Mouse (Mus musculus) induced T-regulatory cell, adult 2 months (primary cell): ENCODE data around the gene Fancd2os.

ENCODE experiments used
- DNase-seq: peaks from one replicate; pipeline ENCODE4 v3.0.0-alpha.2; 2012; ENCODE audit warnings: low read depth

Gene Fancd2os

GRCm38 (mm10) chr6:113600543-113601139 lies at the start of gene Fancd2os:
TSS of gene Fancd2os (minus strand) at chr6:113600715.
- no peak for DNase-seq

- DNase-seq = no peak
Measured at GRCm38 (mm10) chr6:113650197-113650640, 49.7 kb upstream of the Fancd2os start.

GRCm38 (mm10) chr6:113649346-113650196 lies 49.1 kb upstream of the Fancd2os start:
- DNase-seq = no peak

DNA sequence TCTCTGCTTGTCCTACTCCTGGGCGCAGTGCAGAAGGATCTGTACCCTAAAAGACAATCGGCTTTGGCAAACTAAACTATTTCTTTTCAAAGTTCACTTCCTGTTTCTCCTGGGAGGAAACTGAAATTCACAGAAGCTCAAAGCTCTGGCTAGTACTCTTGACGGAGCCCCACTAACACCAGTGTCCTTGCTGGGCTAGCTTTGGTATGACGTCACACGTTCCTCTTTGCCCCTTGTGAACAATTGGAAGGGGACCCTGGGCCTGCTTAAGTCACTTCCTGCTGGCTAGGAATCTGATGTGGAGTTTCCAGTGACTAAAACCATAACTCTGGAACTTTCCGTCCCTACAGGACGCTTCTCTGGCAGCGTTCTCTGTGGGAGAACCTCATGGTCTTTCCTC lies 44.3 kb upstream of the Fancd2os start:
- peak; percentile 62 for DNase-seq

DNA sequence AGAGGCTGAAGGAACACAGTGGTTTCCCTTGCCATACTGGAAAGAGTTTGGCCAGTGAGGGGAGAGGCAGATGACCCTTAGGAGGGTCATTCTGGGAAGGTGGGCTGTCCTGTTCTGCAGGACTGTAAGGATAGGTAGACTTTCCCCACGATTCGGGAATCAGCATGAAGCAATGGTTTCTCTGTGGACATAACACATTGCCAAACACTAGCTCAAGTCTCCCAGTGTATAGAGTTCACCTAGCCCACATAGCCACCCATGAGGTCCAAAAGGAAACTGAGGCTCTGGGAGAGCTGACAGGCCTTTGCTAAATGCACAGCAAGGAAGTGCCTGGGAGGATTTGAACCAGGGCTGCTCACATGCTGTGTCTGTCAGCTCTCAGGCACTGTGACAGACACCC lies 43.5 kb upstream of the Fancd2os start:
- no peak for DNase-seq

DNA sequence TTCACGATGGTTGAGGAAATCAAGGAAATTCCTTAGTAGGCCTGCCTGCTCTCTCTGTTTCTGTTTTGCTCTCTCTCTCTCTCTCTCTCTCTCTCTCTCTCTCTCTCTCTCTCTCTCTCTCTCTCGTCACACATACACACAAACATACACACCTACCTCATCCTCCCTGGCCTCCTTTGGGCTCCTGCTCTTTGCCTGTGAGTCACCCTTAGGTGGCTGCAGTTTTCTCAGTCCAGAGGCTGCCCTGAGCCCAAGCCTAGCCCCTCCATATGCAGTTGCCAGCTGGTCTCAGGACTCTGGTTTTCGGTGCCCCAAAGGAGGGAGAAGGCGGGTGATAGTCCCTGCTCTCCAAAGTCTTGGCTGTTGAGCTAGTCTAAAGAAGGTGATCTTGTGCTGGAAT lies 42.5 kb upstream of the Fancd2os start:
- DNase-seq = no peak

GRCm38 (mm10) chr6:113642605-113643004 lies 42.1 kb upstream of the Fancd2os start:
- DNase-seq = no peak

DNA sequence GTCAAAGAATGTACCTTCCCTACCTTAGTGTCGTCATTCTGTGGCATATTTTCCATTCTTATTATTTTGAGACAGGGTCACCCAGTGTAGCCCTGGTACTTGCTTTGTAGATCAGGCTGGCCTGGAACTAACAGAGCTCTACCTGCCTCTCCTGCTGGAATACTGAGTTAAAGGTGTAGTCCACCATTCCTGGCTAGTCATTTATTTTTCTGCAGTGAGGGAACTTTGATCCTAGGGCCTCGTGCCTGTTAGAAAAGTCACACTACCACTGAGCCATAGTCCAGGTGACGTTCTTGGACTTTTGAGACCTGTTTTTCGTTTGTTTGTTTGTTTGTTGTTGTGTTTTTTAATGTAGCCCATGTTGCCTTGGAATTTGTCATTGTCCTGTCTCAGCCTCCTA lies 38.7 kb upstream of the Fancd2os start:
- DNase-seq = no peak

- DNase-seq = peak; percentile 96
Measured at GRCm38 (mm10) chr6:113638302-113639040, 38.0 kb upstream of the Fancd2os start, which contains the start of gene Irak2. TSS of gene Irak2 (plus strand) at chr6:113638467.

DNA sequence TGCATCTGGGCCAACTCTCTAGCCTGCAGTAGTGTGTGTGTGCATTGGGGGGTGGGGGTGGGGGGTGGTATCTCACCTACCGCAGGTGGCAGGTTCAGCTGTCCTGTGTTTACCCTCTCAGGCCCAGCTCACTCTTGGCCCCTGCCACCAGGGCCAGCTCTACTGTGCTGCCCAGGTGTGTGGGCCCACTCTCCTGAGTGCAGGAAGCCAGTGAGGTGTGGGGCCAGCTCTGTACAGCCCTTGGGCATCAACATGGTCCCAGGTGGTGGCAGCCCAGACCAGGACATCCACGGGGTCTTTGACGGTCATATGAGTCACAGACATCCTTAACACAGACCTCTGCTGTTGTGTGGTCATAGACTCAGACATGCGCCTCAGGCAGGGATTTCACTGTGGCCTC lies 32.3 kb upstream of the Fancd2os start:
- DNase-seq = no peak

DNA sequence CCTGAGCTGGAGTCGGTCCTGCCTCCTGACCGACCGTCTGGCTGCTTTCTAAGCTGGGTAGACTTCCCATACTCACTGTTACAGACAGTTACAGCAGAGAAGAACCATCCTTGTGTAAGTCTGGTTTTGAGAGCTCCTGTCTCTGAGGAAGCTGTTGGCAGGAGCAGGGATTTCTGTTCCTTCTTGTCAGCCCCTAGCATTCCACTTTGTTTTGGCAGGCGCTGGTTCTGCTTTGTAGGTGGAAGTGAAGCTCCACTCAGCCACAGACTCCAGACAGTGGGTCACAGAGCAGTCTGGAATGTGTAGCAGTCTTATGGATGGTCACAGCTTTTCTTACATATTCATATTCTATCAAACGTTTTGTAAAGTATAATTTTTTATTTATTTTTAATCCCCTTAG lies 29.8 kb upstream of the Fancd2os start:
- DNase-seq = no peak

GRCm38 (mm10) chr6:113624989-113625770 lies 24.7 kb upstream of the Fancd2os start:
- DNase-seq = peak; percentile 26

- DNase-seq = peak; percentile 92
Measured at GRCm38 (mm10) chr6:113623941-113624751, 23.6 kb upstream of the Fancd2os start, which contains the start of gene Vhl. TSS of gene Vhl (plus strand) at chr6:113623959.

- DNase-seq = no peak
Measured at GRCm38 (mm10) chr6:113623386-113623785, 22.9 kb upstream of the Fancd2os start.

GRCm38 (mm10) chr6:113615489-113615888 lies 15.0 kb upstream of the Fancd2os start:
- no peak for DNase-seq

DNA sequence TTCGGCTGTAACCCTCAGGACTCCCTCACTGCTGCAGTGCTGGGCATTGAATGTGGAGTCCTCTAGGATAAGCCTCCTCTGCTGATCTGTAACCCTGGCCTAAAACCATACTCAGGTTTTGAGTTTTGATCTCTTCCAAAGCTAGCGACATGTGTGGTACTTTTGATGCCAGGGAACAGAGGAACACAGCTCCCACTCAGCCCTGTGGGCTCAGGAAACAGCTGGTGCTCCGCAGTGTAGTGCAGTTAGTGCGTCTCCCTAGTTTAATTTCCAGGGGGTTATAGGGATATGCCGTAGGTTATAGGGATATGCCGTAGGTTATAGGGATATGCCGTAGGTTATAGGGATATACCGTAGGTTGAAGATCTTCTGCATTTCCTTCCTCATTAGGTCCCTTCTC lies 14.5 kb upstream of the Fancd2os start:
- no peak for DNase-seq

DNA sequence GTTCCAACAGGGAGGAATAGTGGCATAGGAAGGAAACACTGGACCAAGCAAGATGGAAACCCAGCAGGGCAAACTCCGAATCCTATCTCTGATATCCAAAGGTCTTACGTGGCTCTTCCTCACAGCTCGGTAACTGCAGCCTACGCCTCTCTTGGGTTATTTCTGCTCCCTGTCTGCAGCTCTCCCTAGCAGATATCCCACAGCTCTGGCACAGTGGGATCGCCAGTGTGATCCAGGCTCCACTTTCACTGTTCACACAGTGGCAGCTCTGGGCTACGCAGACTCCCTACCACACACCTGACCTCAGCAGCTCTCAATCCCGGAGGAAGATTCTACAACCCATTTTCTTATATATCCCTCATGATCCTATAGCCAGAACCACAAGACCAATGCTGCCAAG lies 13.6 kb upstream of the Fancd2os start:
- DNase-seq = no peak

DNA sequence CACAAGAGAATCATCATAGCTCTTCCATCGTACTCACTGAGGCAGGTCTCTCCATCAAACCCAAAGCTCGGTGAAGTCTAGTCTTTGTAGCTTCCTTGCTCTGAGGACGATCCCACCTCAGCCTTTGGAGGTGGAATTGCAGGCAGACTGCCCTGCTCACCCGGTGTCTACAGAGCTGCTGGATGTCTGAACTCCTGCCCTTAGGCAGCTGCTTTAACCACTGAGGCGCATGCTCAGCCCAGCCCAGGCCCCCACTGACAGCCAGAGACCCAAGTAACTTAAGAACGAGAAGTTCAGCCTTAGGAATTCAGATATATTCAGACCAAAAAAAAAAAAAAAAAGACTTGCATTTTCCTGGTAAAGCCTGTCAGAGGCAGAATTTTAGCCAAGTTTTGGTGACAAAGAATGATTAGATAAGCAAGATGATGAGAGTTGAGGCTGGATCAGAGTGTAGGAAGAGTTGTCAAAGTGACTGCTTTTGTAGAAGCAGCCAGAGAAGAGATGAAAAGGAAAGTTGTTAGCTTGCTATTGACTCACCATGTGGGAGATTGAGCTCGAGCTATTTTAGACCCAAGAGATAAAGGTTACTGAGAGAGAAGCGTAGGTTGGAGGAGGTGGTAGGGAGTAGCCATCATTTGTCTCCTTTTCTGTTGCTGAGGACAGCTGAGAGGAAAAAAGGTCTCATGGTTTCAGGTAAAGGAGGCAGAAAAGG lies 11.9 kb upstream of the Fancd2os start:
- DNase-seq = no peak

GRCm38 (mm10) chr6:113609293-113609692 lies 8.8 kb upstream of the Fancd2os start:
- no peak for DNase-seq

DNA sequence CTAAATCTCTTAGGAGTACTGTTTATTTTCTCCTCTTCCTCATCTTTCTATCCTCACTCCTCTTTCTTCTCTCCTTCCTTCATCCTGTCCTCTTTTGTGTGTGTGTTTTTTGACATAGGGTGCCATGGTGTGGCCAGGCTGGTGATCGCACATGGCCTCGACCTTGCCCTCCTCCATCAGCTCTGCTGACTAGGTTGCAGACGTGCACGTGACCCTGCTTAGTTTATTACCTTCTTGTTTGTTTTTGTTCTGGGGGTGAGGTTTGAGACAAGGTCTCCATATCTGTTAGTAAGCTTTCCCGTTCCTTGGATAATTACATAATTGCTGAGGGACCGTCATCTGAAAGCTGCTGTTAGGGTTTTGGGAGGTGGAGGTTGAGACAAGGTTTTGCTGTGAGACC lies 8.4 kb upstream of the Fancd2os start:
- no peak for DNase-seq

DNA sequence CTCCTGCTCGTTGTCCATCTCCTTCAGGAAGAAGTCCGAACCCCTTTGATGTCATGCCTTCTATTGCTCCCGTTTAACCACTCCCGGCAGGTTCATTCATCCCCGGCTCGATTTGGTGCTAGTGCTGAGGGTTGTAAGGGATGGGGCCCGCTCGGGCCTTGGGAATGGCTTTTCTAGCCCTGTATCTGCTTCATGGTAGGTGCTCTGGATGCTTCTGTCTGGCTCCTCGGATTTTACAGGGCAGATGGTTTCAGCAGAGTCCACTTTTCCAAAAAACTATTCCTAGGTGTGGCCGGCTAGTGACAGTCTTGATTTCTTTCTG lies 4.7 kb upstream of the Fancd2os start:
- DNase-seq = no peak
